Mouse (Mus musculus) brain, embryonic 14.5 days (tissue): ENCODE measurements around the gene Btbd9.

ENCODE experiments used
- CTCF ChIP-seq: fragments of 200-500 bp; IDR thresholded peaks from 2 replicates; pipeline ENCODE4 v1.5.1; 2012; ENCODE audit warnings: inconsistent platforms, mild to moderate bottlenecking, moderate library complexity, borderline replicate concordance; ENCODE audit not compliant: insufficient read depth, insufficient read length; ENCODE audit errors: extremely low read depth
- POLR2A ChIP-seq: fragments of 200-500 bp; IDR thresholded peaks from 2 replicates; pipeline ENCODE4 v1.6.1; 2012; ENCODE audit warnings: mild to moderate bottlenecking, inconsistent platforms, borderline replicate concordance; ENCODE audit not compliant: poor library complexity, insufficient read depth, insufficient read length, severe bottlenecking; ENCODE audit errors: extremely low read depth

GRCm38 (mm10) chr17:30205062-30205825 is 371.0 kb downstream of the Btbd9 start:
- TF ChIP-seq CTCF (no peak), POLR2A (no peak)
